Mouse (Mus musculus) kidney, embryonic 15.5 days (tissue): ENCODE measurements around the gene Ank2. TPM values are rescaled to one million over a fixed set of nuclear protein-coding genes. Genes with fewer than 3 reads are reported as not detected.

Experiments used
- ATAC-seq: fragments of 200-750 bp; cut with Nextera tagmentation; replicated peaks from 2 replicates; pipeline ENCODE4 v1.8.0; 2017; ENCODE audit warnings: moderate TSS enrichment; ENCODE audit not compliant: low FRiP score
- H3K27ac ChIP-seq: fragments of 300-500 bp; sonication (generic); 2 replicates; pipeline ENCODE4 v1.5.1; 2015; ENCODE audit warnings: mild to moderate bottlenecking, inconsistent platforms
- H3K27me3 ChIP-seq: fragments of 300-500 bp; sonication (generic); 2 replicates; pipeline ENCODE4 v1.6.1; 2015; ENCODE audit warnings: inconsistent platforms
- H3K36me3 ChIP-seq: fragments of 300-500 bp; sonication (generic); 2 replicates; pipeline ENCODE4 v1.6.1; 2015; ENCODE audit warnings: inconsistent platforms
- H3K4me1 ChIP-seq: fragments of 300-500 bp; sonication (generic); 2 replicates; pipeline ENCODE4 v1.6.1; 2015; ENCODE audit warnings: inconsistent platforms
- H3K4me2 ChIP-seq: fragments of 300-500 bp; sonication (generic); 2 replicates; pipeline ENCODE4 v1.6.1; 2015; ENCODE audit warnings: moderate library complexity, mild to moderate bottlenecking, inconsistent platforms
- H3K4me3 ChIP-seq: fragments of 300-500 bp; sonication (generic); replicated peaks from 2 replicates; pipeline ENCODE4 v1.5.1; 2015; ENCODE audit warnings: mild to moderate bottlenecking, inconsistent platforms
- H3K9ac ChIP-seq: fragments of 300-500 bp; sonication (generic); 2 replicates; pipeline ENCODE4 v1.6.1; 2015; ENCODE audit warnings: mild to moderate bottlenecking, inconsistent platforms
- H3K9me3 ChIP-seq: fragments of 300-500 bp; sonication (generic); replicated peaks from 2 replicates; pipeline ENCODE4 v1.6.1; 2016; ENCODE audit warnings: inconsistent platforms
- WGBS: fragments of 180-500 bp; shearing (Covaris S2); methylation state at CpG from one replicate; pipeline ENCODE4 v1.1.7; 2015; ENCODE audit warnings: mixed read lengths; 5-methylcytosine and 5-hydroxymethylcytosine counted together
- polyA plus RNA-seq: library from polyadenylated mRNA; unstranded; fragments of >200 nt; fragmentation: Nextera tagmentation; extraction: Ambion mirVana; gene quantifications from 2 replicates; pipeline ENCODE4 v1.2.1, GENCODE M21; 2015

The Ank2 gene
- polyA plus RNA-seq, 1 experiment from 2014 or later = 12.2 TPM

DNA sequence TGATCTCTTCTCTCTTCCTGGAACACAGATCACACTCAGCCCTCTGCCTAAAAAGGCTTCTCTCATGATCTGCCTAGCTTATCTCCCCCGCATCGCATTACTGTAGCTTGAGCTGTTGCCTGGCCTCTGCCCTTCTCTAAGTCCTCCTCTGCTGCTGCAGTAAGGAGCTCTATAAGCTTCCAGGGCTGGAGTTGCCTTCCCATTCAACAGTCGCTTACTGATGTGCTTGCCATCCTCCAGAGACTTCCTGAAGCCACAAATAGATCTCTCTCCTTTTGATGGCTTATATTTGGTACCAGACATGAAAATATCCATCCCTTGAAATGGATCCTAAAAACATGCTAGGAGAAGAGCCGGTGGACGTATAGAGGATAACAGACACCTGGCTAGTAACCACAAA is 290.3 kb downstream of the Ank2 start:
- ATAC-seq = no peak
- no peak overlapping the region for H3K27ac ChIP-seq
- 84% methylated on average over 5 of the region's 5 CpGs for WGBS

DNA sequence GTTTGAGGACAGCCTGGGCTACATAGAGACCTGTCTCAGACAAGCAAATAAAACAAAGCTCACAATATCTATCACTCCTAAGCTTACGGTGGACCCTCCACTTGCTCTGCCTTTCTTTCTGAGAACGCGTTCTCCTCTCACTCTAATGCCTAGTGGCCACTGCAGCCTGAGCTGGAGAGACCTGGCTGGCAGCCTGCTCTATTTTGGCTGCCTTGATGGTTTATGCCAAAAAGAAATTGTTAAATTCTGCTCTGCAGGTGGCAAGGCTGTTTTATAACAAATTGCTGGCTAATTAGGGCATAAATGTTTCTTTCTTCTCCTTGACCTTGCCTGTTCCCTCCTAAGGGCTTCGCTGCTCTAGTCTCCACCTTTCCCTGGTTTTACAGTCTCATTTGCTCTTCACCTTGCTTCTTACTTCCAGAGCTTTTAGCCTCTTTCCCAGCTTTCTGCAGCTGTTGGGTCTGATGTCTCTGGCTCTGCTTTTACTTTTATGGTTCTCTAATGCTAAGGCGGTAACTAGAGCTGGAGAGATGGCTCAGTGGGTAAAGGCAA is 293.2 kb downstream of the Ank2 start:
- no peak for ATAC-seq
- Histone ChIP-seq H3K27ac (no peak overlapping the region), H3K4me2 (no peak overlapping the region), H3K4me1 (no peaks in the 10 kb centered on the region), H3K36me3 (no peaks in the 10 kb centered on the region), H3K27me3 (no peaks in the 10 kb centered on the region), H3K4me3 (no peak overlapping the region), H3K9ac (no peak overlapping the region), H3K9me3 (no peaks in the 10 kb centered on the region)
- WGBS = 85% methylated on average over 5 of the region's 5 CpGs

More for the DNA sequence above, 290.3 kb downstream of the Ank2 start:
- no peak overlapping the region for H3K9ac ChIP-seq
- H3K36me3 ChIP-seq = no peaks in the 10 kb centered on the region
- no peaks in the 10 kb centered on the region for H3K9me3 ChIP-seq
- no peaks in the 10 kb centered on the region for H3K4me1 ChIP-seq
- H3K4me2 ChIP-seq = no peak overlapping the region
- no peak overlapping the region for H3K4me3 ChIP-seq
- H3K27me3 ChIP-seq = no peaks in the 10 kb centered on the region

DNA sequence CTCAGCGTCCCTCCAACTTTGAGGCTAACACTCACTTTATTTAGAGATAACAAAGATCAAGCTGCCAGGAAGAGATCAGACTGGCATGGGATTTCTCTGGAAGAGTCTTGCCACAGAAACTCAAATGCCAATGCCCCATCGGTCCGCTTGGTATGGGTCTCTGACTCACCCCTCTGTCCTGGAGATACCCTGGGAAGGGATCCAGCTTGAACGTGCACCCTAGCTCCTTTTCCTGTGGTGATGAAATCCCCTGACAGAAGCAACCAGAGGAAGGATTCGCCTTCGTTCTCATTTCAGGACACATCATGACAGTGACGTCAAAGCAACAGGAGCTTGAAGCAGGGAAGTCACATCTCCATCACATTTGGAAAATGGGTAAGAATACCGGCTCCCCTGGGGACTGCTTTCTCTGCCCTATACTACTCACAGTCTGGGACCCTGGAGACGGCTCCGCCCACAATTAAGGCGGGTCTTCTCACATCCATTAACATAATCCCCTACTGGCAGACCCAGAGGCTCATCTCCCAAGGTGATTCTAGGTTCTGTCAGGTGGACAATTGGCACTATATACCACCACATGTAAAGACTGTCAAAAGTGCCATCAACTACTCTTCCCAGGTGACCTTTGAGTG is 296.6 kb downstream of the Ank2 start:
- no peak overlapping the region for H3K4me2 ChIP-seq
- H3K27ac ChIP-seq = no peak overlapping the region
- no peaks in the 10 kb centered on the region for H3K9me3 ChIP-seq
- no peak overlapping the region for H3K4me3 ChIP-seq
- H3K36me3 ChIP-seq = no peaks in the 10 kb centered on the region
- ATAC-seq = no peak
- no peaks in the 10 kb centered on the region for H3K4me1 ChIP-seq
- H3K27me3 ChIP-seq = no peaks in the 10 kb centered on the region
- 56% methylated on average over 11 of the region's 11 CpGs for WGBS
- no peak overlapping the region for H3K9ac ChIP-seq

DNA sequence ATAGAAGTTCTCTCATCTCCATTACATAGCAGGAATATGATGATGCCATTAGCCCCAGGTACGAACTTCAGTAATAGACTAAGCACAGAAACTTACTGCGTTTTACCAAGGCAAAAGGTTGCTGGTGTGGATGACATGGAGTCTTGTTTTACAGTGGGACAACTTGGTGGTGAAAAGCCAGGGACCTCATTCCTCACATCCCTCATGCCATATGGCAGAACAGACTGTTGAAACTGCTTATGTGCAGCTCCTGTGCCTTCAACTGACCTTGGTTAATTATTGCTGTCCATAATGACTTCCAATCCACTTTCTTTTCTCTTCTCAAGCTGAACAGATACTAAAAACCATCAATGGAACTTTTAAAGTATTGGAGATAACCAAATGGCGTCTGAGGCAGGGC is 298.4 kb downstream of the Ank2 start:
- no peak for ATAC-seq
- 82% methylated on average over 3 of the region's 3 CpGs for WGBS
- no peak overlapping the region for H3K4me3 ChIP-seq
- no peak overlapping the region for H3K27ac ChIP-seq
- H3K36me3 ChIP-seq = no peaks in the 10 kb centered on the region
- no peaks in the 10 kb centered on the region for H3K4me1 ChIP-seq
- no peaks in the 10 kb centered on the region for H3K27me3 ChIP-seq
- H3K4me2 ChIP-seq = no peak overlapping the region
- no peaks in the 10 kb centered on the region for H3K9me3 ChIP-seq
- no peak overlapping the region for H3K9ac ChIP-seq

DNA sequence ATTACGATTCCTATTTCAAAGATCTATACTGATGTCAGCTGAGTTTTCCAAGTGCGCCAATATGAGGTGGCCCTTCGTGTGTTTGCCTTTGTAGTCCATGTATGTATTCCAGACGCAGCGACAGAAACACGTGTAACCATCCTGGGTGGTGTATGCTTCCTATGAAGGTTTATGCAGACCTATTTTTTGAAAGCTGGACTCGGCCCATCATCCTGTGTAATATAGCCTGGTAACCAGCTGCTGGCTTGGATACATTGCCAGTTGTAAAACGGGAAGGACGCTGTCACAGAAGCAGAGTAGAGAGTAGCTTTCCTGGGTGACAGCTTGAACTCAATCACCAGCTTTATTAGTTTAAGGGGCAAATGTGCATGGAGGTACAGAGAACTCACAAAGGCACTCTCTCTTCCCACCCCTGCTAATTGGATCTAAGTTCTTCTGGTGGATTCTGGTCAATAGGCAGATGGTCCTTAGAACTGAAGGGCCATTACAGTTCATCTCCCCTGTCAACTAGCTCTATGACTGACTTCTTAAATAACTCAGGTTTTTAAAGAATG is 300.0 kb downstream of the Ank2 start:
- 71% methylated on average over 9 of the region's 9 CpGs for WGBS
- Histone ChIP-seq H3K9ac (no peak overlapping the region), H3K27ac (no peak overlapping the region), H3K4me3 (no peak overlapping the region), H3K9me3 (no peaks in the 10 kb centered on the region), H3K36me3 (no peaks in the 10 kb centered on the region), H3K4me1 (no peaks in the 10 kb centered on the region), H3K27me3 (no peaks in the 10 kb centered on the region), H3K4me2 (no peak overlapping the region)
- ATAC-seq = no peak

DNA sequence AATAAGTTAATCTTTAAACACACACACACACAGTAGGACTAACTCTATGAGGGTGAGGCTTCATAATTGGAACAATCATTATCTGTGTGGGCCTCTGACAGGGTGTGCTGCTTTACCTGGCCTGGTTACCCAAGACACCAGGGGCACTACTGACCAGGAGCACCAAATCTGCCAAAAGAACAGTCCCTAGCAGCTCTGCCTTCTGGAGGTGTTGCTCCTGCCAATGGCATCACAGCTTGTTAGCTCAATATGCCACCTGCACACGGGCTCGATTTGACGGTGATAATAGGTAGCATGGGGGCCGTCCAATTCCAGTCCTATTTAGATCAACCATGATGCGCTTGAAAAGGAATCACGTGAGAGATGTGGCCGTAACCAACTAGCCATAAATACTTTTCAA is 300.5 kb downstream of the Ank2 start:
- Histone ChIP-seq H3K4me3 (no peak overlapping the region), H3K9ac (no peak overlapping the region), H3K4me2 (no peak overlapping the region), H3K27ac (no peak overlapping the region), H3K36me3 (no peaks in the 10 kb centered on the region), H3K4me1 (no peaks in the 10 kb centered on the region), H3K9me3 (no peaks in the 10 kb centered on the region), H3K27me3 (no peaks in the 10 kb centered on the region)
- WGBS = 91% methylated on average over 7 of the region's 7 CpGs
- no peak for ATAC-seq

DNA sequence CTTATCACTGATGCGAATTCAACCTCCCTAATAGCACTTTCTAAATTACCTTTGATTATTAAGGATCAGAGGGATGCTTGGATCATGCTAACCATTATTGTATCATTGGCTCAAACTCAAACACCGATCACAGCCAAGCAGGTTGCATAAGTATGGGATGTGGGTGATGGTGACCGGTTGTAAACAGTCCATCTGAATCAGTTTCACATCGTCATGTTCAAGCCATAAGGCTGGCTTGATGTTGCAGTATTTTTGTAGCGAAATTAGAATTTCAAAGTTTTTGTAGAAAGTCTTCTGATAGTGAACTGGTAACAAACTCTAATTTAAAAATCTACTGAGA is 310.4 kb downstream of the Ank2 start:
- no peak overlapping the region for H3K9ac ChIP-seq
- no peak overlapping the region for H3K27ac ChIP-seq
- no peak overlapping the region for H3K4me3 ChIP-seq
- no peaks in the 10 kb centered on the region for H3K9me3 ChIP-seq
- no peaks in the 10 kb centered on the region for H3K4me1 ChIP-seq
- ATAC-seq = no peak
- WGBS = 92% methylated on average over 5 of the region's 5 CpGs
- H3K36me3 ChIP-seq = no peaks in the 10 kb centered on the region
- no peak overlapping the region for H3K4me2 ChIP-seq
- no peaks in the 10 kb centered on the region for H3K27me3 ChIP-seq

DNA sequence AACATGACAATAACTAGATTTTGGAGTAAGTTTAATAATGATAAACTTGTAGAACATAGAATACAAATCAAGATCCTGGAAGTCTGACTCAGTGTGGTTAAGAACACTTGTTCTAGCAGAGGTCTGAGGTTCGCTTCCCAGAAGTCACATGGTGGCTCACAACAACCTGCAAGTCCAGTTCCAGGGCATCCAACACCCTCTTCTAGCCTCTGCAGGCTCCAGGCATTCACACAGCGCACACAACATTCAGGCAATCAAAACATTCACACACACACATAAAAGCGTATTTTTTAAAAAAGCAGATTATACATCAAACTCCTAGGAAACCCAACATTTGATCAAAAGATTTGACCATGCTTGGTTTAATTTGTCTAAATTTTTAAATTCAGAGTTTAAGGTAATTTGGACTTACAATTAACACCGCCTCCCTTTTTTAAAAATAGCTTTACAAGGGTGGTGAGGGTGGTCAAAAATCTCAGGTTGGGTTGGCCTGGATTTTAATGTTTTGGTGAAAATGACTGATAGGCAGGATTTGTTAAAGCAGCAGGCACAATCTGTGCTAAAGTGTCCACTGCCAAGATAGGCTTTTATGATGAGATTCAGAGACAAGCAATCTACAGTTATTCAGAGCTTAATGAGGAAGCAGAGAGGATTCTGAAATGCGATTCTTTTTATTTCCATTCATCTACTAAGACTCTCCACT is 310.9 kb downstream of the Ank2 start:
- Histone ChIP-seq H3K27ac (no peak overlapping the region), H3K9ac (no peak overlapping the region), H3K4me3 (no peak overlapping the region), H3K9me3 (no peaks in the 10 kb centered on the region), H3K4me2 (no peak overlapping the region), H3K4me1 (no peaks in the 10 kb centered on the region), H3K27me3 (no peaks in the 10 kb centered on the region), H3K36me3 (no peaks in the 10 kb centered on the region)
- 90% methylated on average over 5 of the region's 5 CpGs for WGBS
- ATAC-seq = no peak

DNA sequence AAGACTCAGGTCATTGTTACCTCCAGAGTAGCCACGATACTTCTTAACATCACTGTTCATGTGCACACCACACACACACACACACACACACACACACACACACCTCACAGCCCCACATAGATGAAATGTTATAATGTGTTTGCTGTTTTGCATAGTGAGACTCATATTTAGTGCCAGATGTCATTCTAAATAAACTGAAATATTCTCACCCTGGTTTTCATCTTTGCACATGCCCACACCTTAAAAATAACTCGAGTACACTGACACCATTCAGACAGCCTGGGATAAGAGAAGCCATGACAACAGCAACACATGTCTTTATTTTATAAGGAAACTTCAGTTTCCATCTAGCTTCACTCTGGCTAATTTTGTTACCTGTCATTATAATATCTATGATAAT is 312.1 kb downstream of the Ank2 start:
- Histone ChIP-seq H3K9me3 (no peaks in the 10 kb centered on the region), H3K9ac (no peak overlapping the region), H3K4me2 (no peak overlapping the region), H3K27ac (no peak overlapping the region), H3K4me1 (no peaks in the 10 kb centered on the region), H3K27me3 (no peaks in the 10 kb centered on the region), H3K36me3 (no peaks in the 10 kb centered on the region), H3K4me3 (no peak overlapping the region)
- ATAC-seq = no peak
- WGBS = 91% methylated on average over 2 of the region's 2 CpGs

DNA sequence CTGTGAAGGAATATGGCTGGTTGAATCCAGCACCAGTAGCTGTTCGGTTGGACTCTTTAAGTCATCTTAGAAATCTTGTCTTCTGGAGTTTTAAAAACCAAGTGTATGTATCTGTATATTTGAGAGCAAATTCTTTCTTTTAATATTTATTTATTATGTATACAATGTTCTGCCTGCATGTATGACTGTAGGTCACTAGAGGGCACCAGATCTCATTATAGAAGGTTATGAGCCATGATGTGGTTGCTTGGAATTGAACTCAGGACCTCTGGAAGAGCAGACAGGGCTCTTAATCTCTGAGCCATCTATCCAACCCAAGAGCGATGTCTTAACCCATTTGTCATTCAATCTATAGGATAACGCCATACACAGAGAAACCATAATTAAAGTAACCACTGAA is 312.9 kb downstream of the Ank2 start:
- H3K9me3 ChIP-seq = no peaks in the 10 kb centered on the region
- H3K36me3 ChIP-seq = no peaks in the 10 kb centered on the region
- H3K9ac ChIP-seq = no peak overlapping the region
- 92% methylated on average over 3 of the region's 3 CpGs for WGBS
- ATAC-seq = no peak
- no peaks in the 10 kb centered on the region for H3K27me3 ChIP-seq
- no peak overlapping the region for H3K4me3 ChIP-seq
- no peaks in the 10 kb centered on the region for H3K4me1 ChIP-seq
- no peak overlapping the region for H3K27ac ChIP-seq
- H3K4me2 ChIP-seq = no peak overlapping the region

DNA sequence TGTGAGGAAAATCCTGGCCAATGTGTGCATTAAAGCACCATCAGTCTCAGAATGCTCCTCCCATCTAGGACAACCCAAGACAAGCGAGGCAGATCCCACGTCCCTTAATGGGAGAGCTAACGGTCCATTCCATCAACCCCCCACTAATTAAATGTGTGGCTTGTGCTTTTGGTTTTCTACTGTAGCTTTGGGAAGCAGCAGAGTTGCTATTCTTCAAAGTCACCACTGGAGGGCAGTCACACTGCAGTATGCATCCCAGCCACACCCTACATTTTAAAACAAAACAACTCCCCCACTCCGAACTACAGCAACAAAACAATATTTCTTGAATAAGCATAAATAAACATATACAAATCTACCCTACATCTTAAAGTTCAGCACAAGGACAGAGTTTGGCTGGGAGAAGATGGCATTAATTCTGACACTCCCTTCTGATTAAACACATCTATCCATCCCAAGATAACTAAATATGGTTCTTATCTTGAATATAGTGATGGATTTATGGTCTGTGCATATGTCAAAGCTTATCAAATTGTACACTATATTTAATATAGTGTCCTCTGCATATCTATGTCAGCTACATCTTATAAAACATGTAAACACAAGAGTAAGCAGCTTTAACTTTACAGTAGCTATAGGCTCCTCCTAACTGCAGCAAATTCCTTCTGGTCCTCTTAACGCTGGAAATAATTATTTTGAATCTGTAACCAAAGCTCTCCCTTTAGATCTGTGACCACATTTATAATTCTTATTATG is 315.0 kb downstream of the Ank2 start:
- Histone ChIP-seq H3K4me1 (no peaks in the 10 kb centered on the region), H3K9me3 (no peaks in the 10 kb centered on the region), H3K36me3 (no peaks in the 10 kb centered on the region), H3K27me3 (no peaks in the 10 kb centered on the region), H3K4me2 (no peak overlapping the region), H3K9ac (no peak overlapping the region), H3K27ac (no peak overlapping the region), H3K4me3 (no peak overlapping the region)
- 0 out of 2 replicates have a peak, but pooled peaks have one; percentile 15 for ATAC-seq
- 13% methylated on average over 5 of the region's 5 CpGs for WGBS

DNA sequence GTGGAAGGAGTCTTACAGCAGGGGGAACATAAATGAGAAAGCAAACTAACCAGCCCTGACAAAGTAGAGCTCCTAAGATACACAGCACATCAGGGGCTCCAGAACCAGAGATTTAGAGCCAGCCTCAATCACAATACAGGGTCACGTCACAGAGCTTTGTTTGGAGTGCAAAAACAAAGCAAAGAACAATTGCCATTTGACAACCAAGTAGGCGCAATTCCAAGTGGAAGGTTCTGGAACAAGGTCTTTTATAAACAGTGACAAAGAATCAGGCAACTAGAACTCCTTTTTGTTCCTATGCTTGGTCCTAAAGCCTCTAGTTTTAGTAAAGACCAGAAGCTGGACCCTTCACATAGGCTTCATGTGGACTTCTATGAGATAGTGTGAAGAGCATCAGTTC is 326.5 kb downstream of the Ank2 start:
- no peak for ATAC-seq
- H3K36me3 ChIP-seq = no peaks in the 10 kb centered on the region
- H3K4me2 ChIP-seq = no peak overlapping the region
- no peaks in the 10 kb centered on the region for H3K9me3 ChIP-seq
- no peak overlapping the region for H3K27ac ChIP-seq
- 82% methylated on average over 2 of the region's 2 CpGs for WGBS
- no peak overlapping the region for H3K4me3 ChIP-seq
- no peaks in the 10 kb centered on the region for H3K4me1 ChIP-seq
- H3K27me3 ChIP-seq = no peaks in the 10 kb centered on the region
- H3K9ac ChIP-seq = no peak overlapping the region
